Mouse (Mus musculus): ENCODE data around the gene Zdhhc12. TPM values are rescaled to one million over a fixed set of nuclear protein-coding genes. Genes with fewer than 3 reads are reported as not detected.
A peak's percentile ranks its signal among the peaks of the same experiment; 100 is the strongest.
"Not testable (repeated sequence)": the region's sequence is repeated elsewhere in the genome, so short reads cannot be mapped to it uniquely, and the experiment has no call there.

Gene Zdhhc12
- total RNA-seq, 2 experiments from 2014 or later, result 2.9 to 25.4 TPM

GRCm38 (mm10) chr2:30067031-30067888 is 26.2 kb downstream of the Zdhhc12 start:
- ATAC-seq (replicated peaks; ENCODE audit: low FRiP score, low TSS enrichment, poor library complexity, severe bottlenecking), result no peak

DNA sequence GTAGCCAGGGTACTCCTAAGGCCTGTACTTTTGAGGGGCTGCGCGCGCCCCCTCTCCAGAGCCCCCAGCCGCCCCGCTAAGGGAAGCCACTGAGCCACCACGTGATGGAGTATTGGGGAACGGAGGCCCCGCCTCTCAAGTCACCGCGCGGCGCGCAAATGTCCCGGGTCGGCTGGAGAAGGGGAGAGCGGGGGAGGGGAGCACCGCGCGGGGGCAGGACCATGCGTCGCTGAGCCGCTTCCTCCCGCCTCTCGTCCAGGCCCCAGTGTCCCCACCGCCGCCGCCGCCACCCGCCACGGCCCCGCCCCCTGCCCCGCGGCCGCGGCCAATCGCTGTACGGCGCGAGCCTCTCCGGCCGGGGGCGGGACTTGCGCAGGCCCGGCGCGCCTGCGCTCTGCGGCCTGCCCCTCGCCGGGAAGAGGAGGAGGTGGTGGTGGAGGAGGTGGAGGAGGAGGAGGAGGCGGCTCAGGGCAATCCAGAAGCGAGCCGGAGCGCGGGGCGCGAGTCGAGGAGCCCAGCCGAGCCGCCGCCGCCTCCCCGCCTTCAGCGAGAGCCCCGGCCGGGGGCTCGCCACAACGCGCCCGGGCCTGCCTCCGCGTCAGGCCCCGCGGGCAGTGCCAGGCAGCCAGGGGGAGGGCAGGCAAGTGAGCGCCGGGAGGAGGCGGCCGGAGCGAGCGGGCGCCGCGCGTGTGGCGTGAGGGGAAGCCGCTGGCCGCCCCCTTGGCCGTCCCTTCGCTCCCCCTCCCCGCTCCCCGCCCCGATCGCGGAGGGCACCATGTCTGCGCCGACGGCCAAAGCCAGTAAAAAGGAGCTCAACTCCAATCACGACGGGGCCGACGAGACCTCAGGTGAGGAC is 27.2 kb downstream of the Zdhhc12 start:
- ATAC-seq (replicated peaks; ENCODE audit: low FRiP score, low TSS enrichment, poor library complexity, severe bottlenecking), result peak; percentile 76

DNA sequence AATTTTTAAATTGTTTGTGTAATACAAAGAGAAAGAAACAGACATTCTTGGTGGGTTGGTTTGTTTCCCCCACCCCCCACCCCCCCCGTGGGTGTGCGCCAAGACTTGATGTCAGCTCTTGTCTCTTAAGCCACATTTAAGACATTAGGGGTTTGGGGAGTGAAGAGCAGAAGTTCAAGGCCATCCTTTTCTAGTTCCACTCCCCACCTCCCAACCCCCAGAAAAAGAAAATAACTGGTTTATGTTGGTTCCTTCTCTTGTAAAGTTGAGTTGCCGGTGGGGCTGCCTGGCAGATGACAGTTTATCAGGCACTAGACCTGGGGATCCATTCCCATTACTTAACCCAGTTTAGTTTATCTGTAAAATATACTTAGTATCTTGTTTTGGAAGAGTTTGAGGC is 29.1 kb downstream of the Zdhhc12 start:
- ATAC-seq (replicated peaks; ENCODE audit: low FRiP score, low TSS enrichment, poor library complexity, severe bottlenecking), result no peak

DNA sequence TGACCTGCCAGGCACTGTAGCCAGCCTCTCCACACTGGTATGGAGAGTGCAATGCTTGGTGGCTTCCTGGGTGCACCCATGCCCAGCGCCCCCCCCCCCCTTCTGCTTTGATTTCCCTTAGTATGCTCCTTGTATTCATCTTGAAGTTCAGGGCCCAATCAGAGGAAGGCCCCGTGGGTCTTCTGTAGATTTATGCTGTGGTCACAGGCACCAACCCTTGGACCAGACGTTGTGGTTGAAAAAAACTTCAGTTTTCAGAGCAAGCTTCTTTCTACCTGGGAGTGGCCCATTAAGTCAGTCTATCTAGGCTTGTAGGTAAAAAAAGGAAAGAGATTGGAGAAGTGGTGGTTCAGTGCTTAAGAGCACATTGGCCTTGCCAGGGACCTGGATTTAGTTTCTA is 29.7 kb downstream of the Zdhhc12 start:
- no peak for ATAC-seq (replicated peaks; ENCODE audit: low FRiP score, low TSS enrichment, poor library complexity, severe bottlenecking)

DNA sequence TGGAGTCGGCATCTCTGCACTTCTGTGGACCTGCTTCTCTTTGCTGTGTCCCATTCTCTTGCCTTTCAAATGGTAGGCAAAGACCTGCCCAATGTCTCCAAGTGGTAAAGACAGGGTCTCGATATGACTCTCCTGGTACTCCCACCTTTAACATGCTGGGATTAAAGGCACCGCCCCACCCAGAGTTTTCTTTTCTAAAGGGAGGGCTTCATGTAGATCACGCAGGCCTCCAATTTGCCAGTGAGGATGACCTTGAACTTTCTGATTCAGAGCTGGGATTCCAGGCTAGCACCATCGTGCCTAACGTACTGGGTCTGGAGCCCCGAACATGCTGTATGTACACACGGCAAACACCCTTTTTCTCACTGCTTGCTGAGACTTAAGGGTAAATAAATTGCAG is 30.2 kb downstream of the Zdhhc12 start:
- no peak for ATAC-seq (replicated peaks; ENCODE audit: low FRiP score, low TSS enrichment, poor library complexity, severe bottlenecking)

- peak; percentile 65 for ATAC-seq (replicated peaks; ENCODE audit: low FRiP score, low TSS enrichment, poor library complexity, severe bottlenecking)
These were observed 31.0 kb downstream of the Zdhhc12 start for GRCm38 (mm10) chr2:30062249-30063093.

- ATAC-seq (replicated peaks; ENCODE audit: low FRiP score, low TSS enrichment, poor library complexity, severe bottlenecking), result 0 out of 2 replicates have a peak, but pooled peaks have one; percentile 9
These were observed 32.0 kb downstream of the Zdhhc12 start for GRCm38 (mm10) chr2:30061215-30062166.

GRCm38 (mm10) chr2:30058418-30058817 is 35.0 kb downstream of the Zdhhc12 start:
- ATAC-seq (replicated peaks; ENCODE audit: low FRiP score, low TSS enrichment, poor library complexity, severe bottlenecking), result no peak

DNA sequence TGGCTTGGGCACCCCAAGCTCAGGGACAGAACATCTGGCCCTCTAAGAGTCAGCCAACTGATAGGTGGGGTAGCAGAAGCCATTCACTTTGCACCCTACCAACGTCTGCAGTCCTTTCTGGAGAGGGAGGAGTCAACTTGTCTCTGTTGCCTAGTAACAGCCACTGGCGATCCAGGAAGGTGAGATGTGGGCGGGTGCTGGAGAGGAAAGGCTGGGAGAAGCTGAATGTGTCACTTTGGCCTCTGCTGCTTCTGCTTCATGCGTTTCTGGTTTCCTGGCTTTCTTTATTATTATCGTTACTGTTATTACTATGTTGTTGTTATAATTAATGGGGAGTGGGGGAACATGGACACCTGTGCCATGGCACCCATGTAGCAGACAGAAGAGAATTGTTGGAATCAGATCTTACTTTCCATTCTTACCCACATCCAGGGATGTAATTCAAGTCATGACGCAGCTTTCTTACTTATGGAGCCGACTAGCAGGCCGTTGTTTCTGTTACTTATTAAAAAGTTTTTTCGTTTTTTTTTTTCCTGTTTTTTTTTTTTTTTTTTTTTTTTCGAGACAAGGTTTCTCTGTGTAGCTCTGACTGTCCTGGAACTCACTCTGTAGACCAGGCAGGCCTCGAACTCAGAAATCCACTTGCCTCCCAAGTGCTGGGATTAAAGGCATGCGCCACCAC is 36.1 kb downstream of the Zdhhc12 start, which contains the start of gene Set:
Gene Set (plus strand): TSS at position 156 of the 682 bp plus-strand sequence.
- ATAC-seq (replicated peaks; ENCODE audit: low FRiP score, low TSS enrichment, poor library complexity, severe bottlenecking), result peak; percentile 71

GRCm38 (mm10) chr2:30056736-30057135 is 36.7 kb downstream of the Zdhhc12 start:
- ATAC-seq (replicated peaks; ENCODE audit: low FRiP score, low TSS enrichment, poor library complexity, severe bottlenecking), result no peak

DNA sequence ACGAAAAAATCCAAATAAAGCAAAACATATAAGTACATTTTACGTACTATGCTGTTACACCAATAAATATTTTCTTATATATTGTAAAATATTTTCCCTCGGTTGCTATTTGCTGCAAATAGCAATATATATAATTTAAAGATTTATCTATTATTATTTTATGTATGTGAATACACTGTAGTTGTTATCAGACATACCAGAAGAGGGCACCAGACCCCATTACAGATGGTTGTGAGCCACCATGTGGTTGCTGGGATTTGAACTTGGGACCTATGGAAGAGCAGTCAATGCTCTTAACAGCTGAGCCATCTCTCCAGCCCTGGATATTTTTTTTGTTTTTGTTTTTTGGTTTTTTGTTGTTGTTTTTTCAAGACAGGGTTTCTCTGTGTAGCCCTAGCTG is 38.1 kb downstream of the Zdhhc12 start:
- ATAC-seq (replicated peaks; ENCODE audit: low FRiP score, low TSS enrichment, poor library complexity, severe bottlenecking), result not testable (repeated sequence)

GRCm38 (mm10) chr2:30051992-30052761 is 41.3 kb downstream of the Zdhhc12 start:
- 0 out of 2 replicates have a peak, but pooled peaks have one; percentile 32 for ATAC-seq (replicated peaks; ENCODE audit: low FRiP score, low TSS enrichment, poor library complexity, severe bottlenecking)

DNA sequence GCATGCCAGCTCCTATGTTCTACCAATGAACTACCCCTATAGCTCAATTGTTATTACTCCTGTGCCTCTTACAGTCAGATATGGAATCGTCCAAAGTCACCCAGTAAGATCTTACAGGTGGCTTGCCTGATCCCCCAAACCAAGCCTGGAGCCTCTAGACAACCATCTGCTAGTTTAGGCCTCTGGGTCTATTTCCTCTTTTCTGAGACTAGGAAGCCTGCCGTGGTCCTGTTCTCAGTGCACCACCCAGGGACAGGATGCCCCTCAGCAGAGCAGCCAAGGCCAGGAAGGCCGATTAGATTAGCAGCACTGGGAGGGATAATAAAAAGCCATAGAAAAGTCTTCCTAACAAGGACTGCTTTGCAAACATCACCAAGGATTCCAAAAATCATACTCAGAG is 43.6 kb downstream of the Zdhhc12 start:
- no peak for ATAC-seq (replicated peaks; ENCODE audit: low FRiP score, low TSS enrichment, poor library complexity, severe bottlenecking)

- ATAC-seq (replicated peaks; ENCODE audit: low FRiP score, low TSS enrichment, poor library complexity, severe bottlenecking), result peak; percentile 92
These were observed 44.6 kb downstream of the Zdhhc12 start, which contains the start of gene Wdr34 for GRCm38 (mm10) chr2:30048699-30049388. Gene Wdr34 (minus strand): TSS chr2:30048881.

DNA sequence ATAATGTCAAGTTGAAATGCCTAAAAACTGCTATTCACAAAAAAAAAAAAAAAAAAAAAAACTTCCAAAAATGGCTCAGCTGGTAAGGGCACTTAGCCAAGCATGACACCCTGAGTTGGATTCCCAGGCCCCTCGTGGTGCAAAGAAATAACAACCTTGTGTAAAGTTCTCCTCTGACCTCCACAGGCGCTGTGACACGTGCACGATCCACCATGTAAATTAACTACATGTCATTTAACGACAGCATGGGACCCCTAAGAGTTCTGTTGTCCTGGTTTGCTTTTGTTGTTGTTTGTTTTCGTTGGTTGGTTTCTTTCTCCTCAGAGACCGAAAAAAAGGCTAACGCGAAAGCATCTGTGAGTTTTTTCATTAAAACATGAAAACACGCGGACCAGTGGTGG is 45.3 kb downstream of the Zdhhc12 start:
- ATAC-seq (replicated peaks; ENCODE audit: low FRiP score, low TSS enrichment, poor library complexity, severe bottlenecking), result no peak

DNA sequence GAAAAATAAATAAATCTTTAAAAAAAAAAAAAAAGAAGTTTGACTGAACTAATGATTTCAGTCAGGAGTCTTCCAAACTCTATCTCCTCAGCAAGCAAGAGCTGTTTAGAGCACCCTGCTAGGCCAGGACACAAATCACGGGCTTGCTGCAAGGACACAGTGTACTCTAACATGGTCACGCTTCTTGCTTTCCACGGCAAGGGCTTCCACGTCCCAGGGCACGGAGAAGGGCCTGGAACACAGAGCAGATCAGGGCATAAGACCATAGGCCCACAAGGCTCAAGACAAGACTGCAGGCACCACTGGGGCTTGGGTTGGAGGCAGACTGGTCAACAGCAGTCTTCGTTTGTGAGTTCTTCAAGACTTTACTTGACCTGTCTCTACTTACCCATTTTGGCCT is 46.3 kb downstream of the Zdhhc12 start:
- ATAC-seq (replicated peaks; ENCODE audit: low FRiP score, low TSS enrichment, poor library complexity, severe bottlenecking), result no peak
